Mouse (Mus musculus) kidney, adult 2 months (tissue): ENCODE measurements at regions not wholly inside any gene's neighbourhood (a gene's known extent, or its start where the extent isn't known, plus 50 kb on each side); places are given as distances from the start of the nearest gene placed in this dataset.

ENCODE experiments used
- CTCF ChIP-seq: fragments of 200-500 bp; conservative IDR thresholded peaks from 2 replicates; pipeline ENCODE4 v1.5.1; 2011; ENCODE audit warnings: low read depth, mild to moderate bottlenecking, control low read depth, low read length, moderate library complexity, mixed read lengths; ENCODE audit not compliant: insufficient read depth, insufficient read length
- POLR2A ChIP-seq: fragments of 200-500 bp; IDR thresholded peaks from one replicate; pipeline ENCODE4 v1.6.1; 2011; ENCODE audit warnings: low read depth, low read length, control low read depth

- TF ChIP-seq POLR2A (no peak), CTCF (no peak)
Observed at GRCm38 (mm10) chr2:133783588-133784342, 231.8 kb downstream of the Bmp2 start.
